Mouse (Mus musculus) hindbrain, embryonic 10.5 days (tissue): ENCODE measurements around the gene Nfix. TPM values are rescaled to one million over a fixed set of nuclear protein-coding genes. Genes with fewer than 3 reads are reported as not detected.

Experiments used
- DNase-seq: peaks from one replicate; pipeline ENCODE4 v3.0.0-alpha.2; 2017; ENCODE audit warnings: low spot score
- H3K27ac ChIP-seq: fragments of 300-500 bp; sonication (generic); 2 replicates; pipeline ENCODE4 v1.5.1; 2016; ENCODE audit warnings: mild to moderate bottlenecking, moderate library complexity
- H3K27me3 ChIP-seq: fragments of 300-500 bp; sonication (generic); 2 replicates; pipeline ENCODE4 v1.6.1; 2016; ENCODE audit warnings: mild to moderate bottlenecking; ENCODE audit not compliant: poor library complexity, insufficient read depth, severe bottlenecking
- H3K36me3 ChIP-seq: fragments of 300-500 bp; sonication (generic); 2 replicates; pipeline ENCODE4 v1.6.1; 2016; ENCODE audit warnings: mild to moderate bottlenecking, moderate library complexity
- H3K4me1 ChIP-seq: fragments of 300-500 bp; sonication (generic); replicated peaks from 2 replicates; pipeline ENCODE4 v1.6.1; 2016; ENCODE audit warnings: mild to moderate bottlenecking
- H3K4me3 ChIP-seq: fragments of 300-500 bp; sonication (generic); 2 replicates; pipeline ENCODE4 v1.5.1; 2016; ENCODE audit warnings: mild to moderate bottlenecking, moderate library complexity
- H3K9me3 ChIP-seq: fragments of 300-500 bp; sonication (generic); 2 replicates; pipeline ENCODE4 v1.6.1; 2016; ENCODE audit warnings: mild to moderate bottlenecking, moderate library complexity
- WGBS: fragments of 180-500 bp; shearing (Covaris S2); methylation state at CpG from one replicate; pipeline ENCODE4 v1.1.7; 2016; 5-methylcytosine and 5-hydroxymethylcytosine counted together
- polyA plus RNA-seq: library from polyadenylated mRNA; unstranded; fragments of >200 nt; fragmentation: Nextera tagmentation; extraction: Ambion mirVana; gene quantifications from 2 replicates; pipeline ENCODE4 v1.2.1, GENCODE M21; 2016

The Nfix gene
- polyA plus RNA-seq, 1 experiment from 2014 or later = 0.29 TPM

DNA sequence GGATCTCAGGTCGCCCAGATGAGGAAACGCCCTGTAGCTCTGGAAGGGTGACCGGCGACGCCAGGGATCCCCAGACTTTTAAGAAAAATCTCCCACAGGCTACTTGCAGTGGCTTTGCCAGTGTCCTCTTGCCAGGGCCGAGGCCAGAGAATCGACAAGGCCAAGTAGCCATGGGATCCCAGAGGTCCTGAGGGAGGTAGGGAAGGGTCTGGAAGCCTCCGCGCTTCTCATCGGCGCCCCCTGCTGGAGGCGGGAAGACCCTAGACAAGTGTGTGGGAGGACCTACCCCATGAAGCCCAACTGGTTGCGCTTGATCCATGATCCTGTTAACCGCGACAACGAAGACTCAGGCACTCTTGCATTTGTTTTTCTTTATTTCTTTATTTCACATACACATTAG, 95.8 kb downstream of the Nfix start:
- 0% methylated on average over 16 of the region's 16 CpGs for WGBS
- DNase-seq = peak; percentile 83

DNA sequence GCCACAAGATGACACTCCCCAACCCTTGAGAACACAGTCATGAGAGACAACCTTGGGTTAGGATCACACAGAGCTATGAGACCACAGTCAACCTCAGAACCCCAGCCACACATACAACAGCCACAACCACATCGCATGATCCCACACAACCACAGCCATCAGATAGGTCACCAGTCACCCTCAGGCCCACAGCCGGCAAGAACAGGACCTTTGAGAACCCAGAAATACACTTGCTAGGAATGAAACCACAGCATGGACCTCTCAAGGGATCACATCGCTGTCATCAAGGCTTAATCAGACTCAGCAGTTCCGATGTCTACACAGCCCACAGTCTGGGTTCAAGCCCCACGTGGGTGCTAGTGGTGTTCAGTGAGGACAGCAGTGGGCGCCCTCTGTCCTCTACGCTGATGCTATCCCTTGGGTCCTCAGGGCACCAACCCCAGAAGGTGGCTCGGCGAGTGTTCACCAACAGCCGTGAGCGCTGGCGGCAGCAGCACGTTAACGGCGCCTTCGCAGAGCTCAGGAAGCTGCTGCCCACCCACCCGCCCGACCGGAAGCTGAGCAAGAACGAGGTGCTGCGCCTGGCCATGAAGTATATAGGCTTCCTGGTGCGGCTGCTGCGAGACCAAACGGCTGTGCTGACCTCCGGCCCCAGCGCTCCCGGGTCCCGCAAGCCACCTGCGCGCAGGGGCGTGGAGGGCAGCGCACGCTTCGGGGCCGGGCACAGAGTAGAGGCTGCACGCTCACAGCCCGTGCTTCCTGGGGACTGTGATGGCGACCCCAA, 96.5 kb downstream of the Nfix start:
- no peak for DNase-seq
- WGBS = 10% methylated on average over 38 of the region's 38 CpGs
- peak overlapping the region; percentile 71 for H3K27ac ChIP-seq

More for the DNA sequence above, 95.8 kb downstream of the Nfix start:
- peaks cover 9% of the 10 kb centered on the region for H3K36me3 ChIP-seq
- H3K27ac ChIP-seq = peak overlapping the region; percentile 71
- no peaks in the 10 kb centered on the region for H3K9me3 ChIP-seq
- H3K4me1 ChIP-seq = peaks cover 65% of the 10 kb centered on the region
- peaks cover 99% of the 10 kb centered on the region for H3K27me3 ChIP-seq
- peak overlapping the region; percentile 48 for H3K4me3 ChIP-seq

DNA sequence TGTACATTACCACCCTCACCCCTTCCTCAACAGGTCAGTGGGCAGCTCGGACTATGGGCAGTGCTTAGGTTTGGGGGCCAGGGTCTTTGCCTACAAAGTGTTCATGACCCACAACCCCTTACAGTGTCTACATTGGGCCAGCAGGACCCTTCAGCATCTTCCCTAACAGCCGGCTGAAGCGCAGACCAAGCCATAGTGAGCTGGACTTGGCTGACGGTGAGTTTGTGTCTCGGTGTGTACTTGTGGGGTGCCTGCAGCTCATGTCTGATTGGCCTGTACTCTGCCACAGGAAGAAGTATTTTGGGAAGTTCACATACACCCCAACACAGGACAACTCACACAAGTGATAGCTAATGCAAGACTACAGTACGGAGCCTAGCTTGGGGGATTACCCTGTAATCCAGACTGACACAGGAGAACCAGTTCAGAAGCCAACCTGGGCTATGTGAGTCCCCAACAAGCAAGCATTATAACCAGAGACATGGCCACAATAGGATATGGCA, 97.1 kb downstream of the Nfix start:
- Histone ChIP-seq H3K9me3 (no peaks in the 10 kb centered on the region), H3K4me1 (peaks cover 51% of the 10 kb centered on the region), H3K27ac (peak overlapping the region; percentile 36; the same call in 1 of the 2 replicates), H3K4me3 (peak overlapping the region; percentile 48), H3K36me3 (peaks cover 23% of the 10 kb centered on the region), H3K27me3 (peaks cover 87% of the 10 kb centered on the region)
- DNase-seq = no peak
- 78% methylated on average over 6 of the region's 6 CpGs for WGBS

More for the DNA sequence above, 96.5 kb downstream of the Nfix start:
- H3K4me1 ChIP-seq = peaks cover 58% of the 10 kb centered on the region
- H3K36me3 ChIP-seq = peaks cover 16% of the 10 kb centered on the region
- no peaks in the 10 kb centered on the region for H3K9me3 ChIP-seq
- peak overlapping the region; percentile 48 for H3K4me3 ChIP-seq
- peaks cover 94% of the 10 kb centered on the region for H3K27me3 ChIP-seq

DNA sequence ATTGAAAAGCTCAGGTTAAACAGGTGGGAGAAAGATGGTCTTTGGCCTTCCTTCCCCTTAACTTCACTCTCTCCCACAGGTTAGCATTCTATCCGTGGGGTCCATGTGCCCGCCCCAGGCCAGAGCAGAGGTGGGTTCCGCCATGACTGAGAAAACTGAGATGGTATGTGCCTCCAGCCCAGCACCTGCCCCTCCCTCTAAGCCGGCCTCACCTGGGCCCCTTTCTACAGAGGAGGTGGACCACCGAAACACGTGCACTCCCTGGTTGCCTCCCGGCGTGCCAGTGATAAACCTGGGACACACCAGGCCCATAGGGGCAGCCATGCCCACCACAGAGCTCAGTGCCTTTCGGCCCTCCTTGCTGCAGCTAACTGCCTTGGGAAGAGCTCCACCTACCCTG, 97.6 kb downstream of the Nfix start:
- peaks cover 27% of the 10 kb centered on the region for H3K36me3 ChIP-seq
- peaks cover 47% of the 10 kb centered on the region for H3K4me1 ChIP-seq
- H3K27me3 ChIP-seq = peaks cover 83% of the 10 kb centered on the region
- 77% methylated on average over 9 of the region's 9 CpGs for WGBS
- H3K4me3 ChIP-seq = peak overlapping the region; percentile 48
- DNase-seq = no peak
- H3K9me3 ChIP-seq = no peaks in the 10 kb centered on the region
- peak overlapping the region; percentile 36; the same call in 1 of the 2 replicates for H3K27ac ChIP-seq

DNA sequence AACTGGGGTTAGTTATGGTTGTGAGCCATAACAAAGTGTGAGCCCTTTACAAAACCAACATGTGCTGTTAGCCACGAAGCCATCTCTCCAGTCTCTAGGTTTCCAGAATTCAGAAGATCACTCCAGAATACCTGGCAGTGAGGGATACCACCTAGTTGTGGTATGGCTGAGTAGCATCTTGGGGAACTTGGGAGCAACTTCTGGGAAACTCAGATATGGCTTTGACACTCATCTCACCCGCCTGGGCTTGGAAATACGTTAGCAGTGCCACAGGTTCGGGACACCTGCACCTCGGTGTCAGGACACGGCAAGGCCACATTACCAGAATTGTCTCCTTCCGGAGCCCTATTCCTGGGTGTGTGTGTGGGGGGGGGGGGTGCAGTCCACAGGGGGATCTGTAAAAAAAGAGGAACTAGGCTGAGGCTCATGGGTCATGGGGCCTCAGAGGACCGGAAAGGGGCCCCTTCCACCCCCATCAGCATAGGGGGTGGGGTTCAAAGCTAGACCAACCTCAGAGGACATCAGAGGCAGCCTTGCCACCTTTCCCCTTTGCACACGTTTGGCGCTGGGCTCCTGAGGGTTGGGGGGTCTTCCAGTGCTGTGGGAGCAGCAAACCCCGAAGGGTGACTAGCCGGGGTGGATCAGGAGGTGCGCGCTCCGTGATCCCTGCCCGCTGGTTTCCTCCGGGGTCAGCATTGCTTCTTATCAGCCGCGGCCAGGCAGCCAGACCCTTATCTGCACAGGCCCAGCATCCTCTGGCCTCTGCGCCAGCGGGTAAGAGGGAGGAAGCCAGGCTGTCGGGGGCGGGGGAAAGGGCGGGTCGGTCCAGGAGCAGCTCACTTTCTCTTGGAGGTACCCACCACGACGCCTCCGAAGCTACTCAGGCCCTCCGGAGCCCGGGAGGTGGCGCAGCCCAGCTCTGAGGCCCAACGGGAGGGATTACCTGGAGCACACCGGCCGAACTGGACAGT, 98.9 kb downstream of the Nfix start, which contains the start of gene Lyl1:
Gene Lyl1, plus strand, starts transcription at position 517 of the 971 bp plus-strand sequence.
- WGBS = 12% methylated on average over 34 of the region's 34 CpGs
- Histone ChIP-seq H3K4me3 (peak within 1 kb of the TSS; percentile 48), H3K9me3 (no peaks in the 10 kb centered on the region), H3K27me3 (peaks cover 69% of the 10 kb centered on the region), H3K27ac (peak within 1 kb of the TSS; percentile 66), H3K4me1 (peaks cover 35% of the 10 kb centered on the region), H3K36me3 (peaks cover 41% of the 10 kb centered on the region)
- no peak for DNase-seq

DNA sequence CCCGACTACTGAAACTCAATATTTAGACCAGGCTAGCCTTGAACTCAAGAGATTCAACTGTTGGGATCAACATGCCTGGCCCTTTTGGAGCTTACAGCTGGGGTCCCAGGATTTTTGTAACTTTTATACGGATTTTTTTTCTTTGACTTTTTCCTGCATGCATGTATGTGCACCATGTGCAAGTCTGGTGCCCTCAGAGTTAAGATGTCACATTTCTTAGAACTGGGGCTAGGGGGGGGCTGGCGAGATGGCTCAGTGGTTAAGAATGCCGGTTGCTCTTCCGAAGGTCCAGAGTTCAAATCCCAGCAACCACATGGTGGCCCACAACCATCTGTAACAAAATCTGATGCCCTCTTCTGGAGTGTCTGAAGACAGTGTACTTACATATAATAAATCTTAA, 99.6 kb downstream of the Nfix start:
- peaks cover 64% of the 10 kb centered on the region for H3K27me3 ChIP-seq
- no peak for DNase-seq
- peaks cover 48% of the 10 kb centered on the region for H3K36me3 ChIP-seq
- H3K9me3 ChIP-seq = no peaks in the 10 kb centered on the region
- peaks cover 32% of the 10 kb centered on the region for H3K4me1 ChIP-seq
- no peak overlapping the region for H3K27ac ChIP-seq
- 79% methylated on average over 5 of the region's 5 CpGs for WGBS
- H3K4me3 ChIP-seq = no peak overlapping the region

DNA sequence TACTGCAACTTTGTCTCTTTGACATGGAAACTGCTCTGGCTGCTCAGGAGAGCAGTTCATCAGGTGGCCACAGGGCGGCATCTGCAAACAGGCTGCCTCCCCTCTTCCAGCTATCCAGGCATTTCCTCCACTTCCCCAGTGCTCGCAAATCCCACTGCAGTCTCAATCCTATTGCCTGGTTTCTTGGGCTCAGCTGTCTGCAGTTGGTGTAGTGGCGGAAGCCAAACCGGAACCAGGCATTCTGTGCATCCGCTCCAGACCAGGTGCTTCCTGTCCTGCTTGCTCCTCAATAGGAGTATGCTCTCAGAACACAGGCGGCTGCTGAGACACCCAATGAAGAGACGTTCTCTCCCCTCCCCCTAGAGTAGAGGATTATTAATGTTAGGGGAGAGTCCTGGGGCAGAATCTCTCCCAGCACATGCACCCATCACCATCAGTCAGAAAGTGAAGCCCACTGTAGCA, 100.3 kb downstream of the Nfix start:
- no peaks in the 10 kb centered on the region for H3K9me3 ChIP-seq
- no peak overlapping the region for H3K27ac ChIP-seq
- WGBS = 69% methylated on average over 7 of the region's 7 CpGs
- DNase-seq = no peak
- H3K4me1 ChIP-seq = peaks cover 26% of the 10 kb centered on the region
- H3K4me3 ChIP-seq = no peak overlapping the region
- H3K27me3 ChIP-seq = peaks cover 58% of the 10 kb centered on the region
- peaks cover 54% of the 10 kb centered on the region for H3K36me3 ChIP-seq

DNA sequence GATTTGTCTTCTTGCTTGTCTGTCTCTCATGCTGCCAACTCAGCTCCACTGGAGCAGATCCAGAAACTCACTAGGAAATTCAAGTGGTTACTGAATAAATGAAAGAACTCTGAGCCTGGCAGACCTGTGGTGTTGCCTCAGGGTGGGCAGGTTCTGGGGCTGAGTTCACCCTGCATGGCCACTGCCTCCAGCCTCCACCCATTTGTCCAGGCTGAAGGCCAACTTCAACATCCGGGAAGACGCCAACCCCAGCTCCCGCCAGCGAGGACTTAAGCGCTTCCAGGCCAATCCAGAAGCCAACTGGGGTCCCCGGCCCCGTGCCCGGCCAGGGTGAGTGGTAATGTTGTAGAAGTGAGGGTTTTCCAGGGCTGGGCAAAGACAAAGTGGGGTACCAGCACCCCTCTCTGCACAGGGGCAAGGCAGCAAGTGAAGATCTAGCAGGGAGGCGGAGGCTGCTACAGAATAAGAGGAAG, 101.2 kb downstream of the Nfix start:
- Histone ChIP-seq H3K36me3 (peaks cover 63% of the 10 kb centered on the region), H3K27me3 (peaks cover 48% of the 10 kb centered on the region), H3K27ac (no peak overlapping the region), H3K4me3 (no peak overlapping the region), H3K4me1 (peaks cover 17% of the 10 kb centered on the region), H3K9me3 (no peaks in the 10 kb centered on the region)
- no peak for DNase-seq
- WGBS = 92% methylated on average over 9 of the region's 9 CpGs

DNA sequence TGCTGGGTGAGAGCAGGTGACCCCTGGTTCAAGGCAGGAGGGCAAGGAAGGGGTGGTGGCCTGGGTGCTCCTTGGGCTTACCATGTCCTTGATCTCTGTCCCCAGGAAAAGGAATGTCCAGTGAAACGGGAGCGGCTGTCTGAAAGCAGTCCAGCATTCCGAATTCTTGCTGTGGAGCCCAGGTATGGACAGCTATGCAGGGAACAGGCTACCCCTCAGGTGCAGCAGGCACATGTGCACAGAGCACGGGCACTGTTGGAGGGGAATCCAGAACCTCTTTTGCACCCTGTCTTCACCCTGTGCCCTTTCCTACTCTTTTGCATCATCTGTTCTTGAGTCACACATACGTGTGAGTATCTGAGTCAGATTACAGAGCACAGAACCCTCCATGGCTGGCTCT, 101.9 kb downstream of the Nfix start:
- Histone ChIP-seq H3K27me3 (peaks cover 42% of the 10 kb centered on the region), H3K4me3 (no peak overlapping the region), H3K36me3 (peaks cover 70% of the 10 kb centered on the region), H3K27ac (no peak overlapping the region), H3K9me3 (no peaks in the 10 kb centered on the region), H3K4me1 (peaks cover 10% of the 10 kb centered on the region)
- DNase-seq = no peak
- 93% methylated on average over 5 of the region's 5 CpGs for WGBS

DNA sequence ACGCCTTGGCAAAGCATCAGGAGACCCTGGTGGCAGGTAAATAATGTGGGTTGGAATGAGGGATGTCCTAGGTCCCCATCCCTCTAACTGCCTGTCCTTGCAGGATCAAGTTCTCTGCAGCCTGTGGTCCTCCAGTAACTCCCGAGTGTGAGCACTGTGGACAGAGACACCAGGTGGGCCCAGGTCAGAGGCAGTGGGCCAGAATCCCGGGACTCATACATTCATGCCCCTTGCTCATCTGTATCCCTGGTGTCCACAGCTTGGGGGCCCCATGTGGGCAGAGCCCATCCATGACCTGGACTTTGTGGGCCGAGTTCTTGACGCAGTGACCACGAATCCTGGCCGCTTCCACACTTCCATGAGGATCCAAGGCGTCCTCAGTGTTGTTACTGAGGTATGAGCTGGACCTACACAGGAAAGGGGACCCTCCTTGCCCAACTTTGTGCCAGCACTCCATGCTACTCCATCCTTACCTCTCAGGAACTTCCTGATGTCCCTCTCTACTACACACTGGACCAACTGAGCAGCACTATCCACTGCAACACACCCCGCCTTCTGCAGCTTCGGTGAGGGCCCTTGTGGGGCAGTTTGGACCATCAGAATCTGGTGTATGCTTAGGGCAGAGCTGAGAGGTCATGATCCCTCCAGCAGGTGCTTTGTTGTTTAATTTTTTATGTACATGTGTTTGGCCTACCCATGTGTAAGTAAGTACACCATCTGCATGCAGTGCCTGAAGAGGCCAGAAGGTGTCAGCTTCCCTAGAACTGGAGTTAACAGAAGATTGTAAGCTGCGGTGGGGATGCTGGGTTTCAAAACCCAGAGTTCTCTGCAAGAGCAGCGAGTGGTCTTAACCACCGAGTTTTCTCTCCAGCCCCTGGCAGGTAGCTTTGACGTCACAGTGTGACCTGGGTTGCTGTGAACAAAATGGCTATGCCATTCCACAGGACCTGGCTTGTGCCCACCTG, 102.7 kb downstream of the Nfix start:
- H3K4me3 ChIP-seq = no peak overlapping the region
- 89% methylated on average over 14 of the region's 14 CpGs for WGBS
- H3K4me1 ChIP-seq = peaks cover 8% of the 10 kb centered on the region
- H3K27me3 ChIP-seq = peaks cover 33% of the 10 kb centered on the region
- peaks cover 79% of the 10 kb centered on the region for H3K36me3 ChIP-seq
- H3K27ac ChIP-seq = no peak overlapping the region
- no peaks in the 10 kb centered on the region for H3K9me3 ChIP-seq
- no peak for DNase-seq

DNA sequence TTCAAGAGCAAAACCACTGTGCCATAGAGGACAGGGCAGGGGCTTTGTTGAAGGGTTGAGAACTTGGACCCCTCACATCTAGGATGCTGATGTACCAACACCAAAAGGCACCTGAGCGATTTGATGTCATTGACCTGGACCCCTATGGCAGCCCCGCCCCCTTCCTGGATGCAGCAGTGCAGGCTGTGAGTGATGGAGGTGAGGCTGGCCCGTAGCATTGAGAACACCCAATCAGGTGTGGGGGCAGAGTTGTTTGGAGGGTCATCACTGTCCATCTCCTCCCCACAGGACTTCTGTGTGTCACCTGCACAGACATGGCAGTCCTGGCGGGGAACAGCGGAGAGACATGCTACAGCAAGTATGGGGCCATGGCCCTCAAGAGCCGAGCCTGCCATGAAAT, 105.0 kb downstream of the Nfix start:
- Histone ChIP-seq H3K9me3 (no peaks in the 10 kb centered on the region), H3K4me3 (no peak overlapping the region), H3K36me3 (peaks cover 95% of the 10 kb centered on the region), H3K27me3 (peaks cover 10% of the 10 kb centered on the region), H3K4me1 (peaks cover 8% of the 10 kb centered on the region), H3K27ac (no peak overlapping the region)
- DNase-seq = no peak
- WGBS = 93% methylated on average over 6 of the region's 6 CpGs
